Mouse (Mus musculus) heart, embryonic 13.5 days (tissue): ENCODE results near the gene Ttll8. TPM values are rescaled to one million over a fixed set of nuclear protein-coding genes. Genes with fewer than 3 reads are reported as not detected.
A peak's percentile ranks its signal among the peaks of the same experiment; 100 is the strongest.

Experiments
- ATAC-seq: fragments of 200-750 bp; cut with Nextera tagmentation; 2 replicates; pipeline ENCODE4 v1.8.0; 2017; ENCODE audit warnings: moderate TSS enrichment; ENCODE audit not compliant: insufficient number of reproducible peaks, low FRiP score, low TSS enrichment; ENCODE audit errors: extremely low read depth
- H3K27ac ChIP-seq: fragments of 300-500 bp; sonication (generic); replicated peaks from 2 replicates; pipeline ENCODE4 v1.5.1; 2015; ENCODE audit warnings: moderate library complexity, mild to moderate bottlenecking, inconsistent platforms
- H3K27me3 ChIP-seq: fragments of 300-500 bp; sonication (generic); replicated peaks from 2 replicates; pipeline ENCODE4 v1.6.1; 2015; ENCODE audit warnings: mild to moderate bottlenecking, inconsistent platforms
- H3K36me3 ChIP-seq: fragments of 300-500 bp; sonication (generic); 2 replicates; pipeline ENCODE4 v1.6.1; 2015; ENCODE audit warnings: mild to moderate bottlenecking, inconsistent platforms
- H3K4me1 ChIP-seq: fragments of 300-500 bp; sonication (generic); 2 replicates; pipeline ENCODE4 v1.6.1; 2015; ENCODE audit warnings: inconsistent platforms
- H3K4me2 ChIP-seq: fragments of 300-500 bp; sonication (generic); 2 replicates; pipeline ENCODE4 v1.6.1; 2015; ENCODE audit warnings: inconsistent platforms, mild to moderate bottlenecking, moderate library complexity
- H3K4me3 ChIP-seq: fragments of 300-500 bp; sonication (generic); 2 replicates; pipeline ENCODE4 v1.5.1; 2015; ENCODE audit warnings: moderate library complexity, mild to moderate bottlenecking, inconsistent platforms
- H3K9ac ChIP-seq: fragments of 300-500 bp; sonication (generic); 2 replicates; pipeline ENCODE4 v1.6.1; 2015; ENCODE audit warnings: inconsistent platforms, mild to moderate bottlenecking, moderate library complexity
- H3K9me3 ChIP-seq: fragments of 300-500 bp; sonication (generic); 2 replicates; pipeline ENCODE4 v1.6.1; 2016; ENCODE audit warnings: inconsistent platforms
- WGBS: fragments of 180-500 bp; shearing (Covaris S2); methylation state at CpG from one replicate; pipeline ENCODE4 v1.1.7; 2015; ENCODE audit warnings: mixed read lengths; 5-methylcytosine and 5-hydroxymethylcytosine counted together
- polyA plus RNA-seq: library from polyadenylated mRNA; unstranded; fragments of >200 nt; fragmentation: Nextera tagmentation; extraction: Ambion mirVana; gene quantifications from 2 replicates; pipeline ENCODE4 v1.2.1, GENCODE M21; 2015

Gene Ttll8
- polyA plus RNA-seq, 1 experiment from 2014 or later = not detected

GRCm38 (mm10) chr15:88858707-88859106, 95.5 kb downstream of the Ttll8 start:
- no peaks in the 10 kb centered on the region for H3K27me3 ChIP-seq
- no peak overlapping the region for H3K4me3 ChIP-seq
- H3K4me2 ChIP-seq = no peak overlapping the region
- H3K27ac ChIP-seq = no peak overlapping the region
- peaks cover 46% of the 10 kb centered on the region for H3K4me1 ChIP-seq
- ATAC-seq = no peak
- no peaks in the 10 kb centered on the region for H3K9me3 ChIP-seq
- no peaks in the 10 kb centered on the region for H3K36me3 ChIP-seq
- WGBS = 78% methylated on average over 2 of the region's 2 CpGs
- no peak overlapping the region for H3K9ac ChIP-seq

- Histone ChIP-seq H3K27ac (no peak overlapping the region), H3K4me1 (peaks cover 48% of the 10 kb centered on the region), H3K36me3 (no peaks in the 10 kb centered on the region), H3K9me3 (no peaks in the 10 kb centered on the region), H3K4me2 (no peak overlapping the region), H3K27me3 (no peaks in the 10 kb centered on the region), H3K9ac (no peak overlapping the region), H3K4me3 (no peak overlapping the region)
- no peak for ATAC-seq
- WGBS = 87% methylated on average over 3 of the region's 3 CpGs
These were observed 96.1 kb downstream of the Ttll8 start for GRCm38 (mm10) chr15:88858141-88858541.

GRCm38 (mm10) chr15:88857361-88857760, 96.9 kb downstream of the Ttll8 start:
- no peaks in the 10 kb centered on the region for H3K9me3 ChIP-seq
- 86% methylated on average over 7 of the region's 7 CpGs for WGBS
- no peak overlapping the region for H3K9ac ChIP-seq
- H3K4me2 ChIP-seq = no peak overlapping the region
- H3K4me3 ChIP-seq = no peak overlapping the region
- no peaks in the 10 kb centered on the region for H3K36me3 ChIP-seq
- H3K4me1 ChIP-seq = peaks cover 48% of the 10 kb centered on the region
- ATAC-seq = no peak
- H3K27me3 ChIP-seq = no peaks in the 10 kb centered on the region
- H3K27ac ChIP-seq = no peak overlapping the region

- H3K4me3 ChIP-seq = no peak overlapping the region
- no peak overlapping the region for H3K4me2 ChIP-seq
- H3K9ac ChIP-seq = no peak overlapping the region
- 73% methylated on average over 5 of the region's 5 CpGs for WGBS
- H3K27me3 ChIP-seq = no peaks in the 10 kb centered on the region
- peaks cover 47% of the 10 kb centered on the region for H3K4me1 ChIP-seq
- no peak for ATAC-seq
- H3K36me3 ChIP-seq = no peaks in the 10 kb centered on the region
- no peaks in the 10 kb centered on the region for H3K9me3 ChIP-seq
- no peak overlapping the region for H3K27ac ChIP-seq
These were observed 97.6 kb downstream of the Ttll8 start for GRCm38 (mm10) chr15:88856613-88857012.

- 70% methylated on average over 6 of the region's 6 CpGs for WGBS
- no peak overlapping the region for H3K27ac ChIP-seq
These were observed 98.3 kb downstream of the Ttll8 start for GRCm38 (mm10) chr15:88855896-88856417.

GRCm38 (mm10) chr15:88854969-88855830, 99.0 kb downstream of the Ttll8 start:
- H3K9me3 ChIP-seq = no peaks in the 10 kb centered on the region
- WGBS = 57% methylated on average over 15 of the region's 15 CpGs
- peak overlapping the region; percentile 26; the same call in 1 of the 2 replicates for H3K4me2 ChIP-seq
- H3K36me3 ChIP-seq = no peaks in the 10 kb centered on the region
- peak overlapping the region; percentile 34 for H3K9ac ChIP-seq
- H3K4me1 ChIP-seq = peaks cover 54% of the 10 kb centered on the region
- peak overlapping the region; percentile 68 for H3K27ac ChIP-seq
- H3K4me3 ChIP-seq = no peak overlapping the region
- H3K27me3 ChIP-seq = no peaks in the 10 kb centered on the region
- no peak for ATAC-seq

More at GRCm38 (mm10) chr15:88855896-88856417, 98.3 kb downstream of the Ttll8 start:
- H3K36me3 ChIP-seq = no peaks in the 10 kb centered on the region
- H3K4me2 ChIP-seq = no peak overlapping the region
- H3K4me1 ChIP-seq = peaks cover 47% of the 10 kb centered on the region
- H3K9me3 ChIP-seq = no peaks in the 10 kb centered on the region
- H3K9ac ChIP-seq = peak overlapping the region; percentile 30
- no peaks in the 10 kb centered on the region for H3K27me3 ChIP-seq
- ATAC-seq = no peak
- no peak overlapping the region for H3K4me3 ChIP-seq

- H3K36me3 ChIP-seq = no peaks in the 10 kb centered on the region
- no peak overlapping the region for H3K4me3 ChIP-seq
- H3K27ac ChIP-seq = peak overlapping the region; percentile 68
- H3K9ac ChIP-seq = peak overlapping the region; percentile 34
- ATAC-seq = no peak
- no peaks in the 10 kb centered on the region for H3K27me3 ChIP-seq
- peak overlapping the region; percentile 26; the same call in 1 of the 2 replicates for H3K4me2 ChIP-seq
- WGBS = 20% methylated on average over 6 of the region's 6 CpGs
- H3K4me1 ChIP-seq = peaks cover 55% of the 10 kb centered on the region
- H3K9me3 ChIP-seq = no peaks in the 10 kb centered on the region
These were observed 99.9 kb downstream of the Ttll8 start for GRCm38 (mm10) chr15:88854119-88854968.

- WGBS = 85% methylated on average over 9 of the region's 9 CpGs
- H3K4me2 ChIP-seq = no peak overlapping the region
- no peak overlapping the region for H3K27ac ChIP-seq
- peaks cover 46% of the 10 kb centered on the region for H3K4me1 ChIP-seq
- H3K9ac ChIP-seq = no peak overlapping the region
- no peak overlapping the region for H3K4me3 ChIP-seq
- no peaks in the 10 kb centered on the region for H3K9me3 ChIP-seq
- H3K27me3 ChIP-seq = no peaks in the 10 kb centered on the region
- ATAC-seq = no peak
- no peaks in the 10 kb centered on the region for H3K36me3 ChIP-seq
These were observed 101.1 kb downstream of the Ttll8 start for GRCm38 (mm10) chr15:88853106-88853505.

GRCm38 (mm10) chr15:88851507-88852149, 102.6 kb downstream of the Ttll8 start:
- no peak for ATAC-seq
- Histone ChIP-seq H3K4me1 (peaks cover 46% of the 10 kb centered on the region), H3K27me3 (no peaks in the 10 kb centered on the region), H3K4me3 (no peak overlapping the region), H3K9me3 (no peaks in the 10 kb centered on the region), H3K36me3 (no peaks in the 10 kb centered on the region), H3K4me2 (no peak overlapping the region), H3K9ac (0 out of 2 replicates have a peak overlapping the region, but pooled peaks have one; percentile 19), H3K27ac (no peak overlapping the region)
- WGBS = 74% methylated on average over 10 of the region's 10 CpGs

GRCm38 (mm10) chr15:88851076-88851475, 103.1 kb downstream of the Ttll8 start:
- WGBS = 46% methylated on average over 3 of the region's 3 CpGs
- no peak for ATAC-seq
- Histone ChIP-seq H3K4me1 (peaks cover 45% of the 10 kb centered on the region), H3K9me3 (no peaks in the 10 kb centered on the region), H3K27ac (0 out of 2 replicates have a peak overlapping the region, but pooled peaks have one; percentile 50), H3K4me3 (no peak overlapping the region), H3K36me3 (no peaks in the 10 kb centered on the region), H3K4me2 (no peak overlapping the region), H3K27me3 (no peaks in the 10 kb centered on the region), H3K9ac (peak overlapping the region; percentile 40; the same call in 1 of the 2 replicates)
